Mouse (Mus musculus): ENCODE data around the gene Epn1. TPM values are rescaled to one million over a fixed set of nuclear protein-coding genes. Genes with fewer than 3 reads are reported as not detected.

Gene Epn1
- polyA plus RNA-seq (2012; rRNA removed): 235 and 260 TPM in 2 replicates

DNA sequence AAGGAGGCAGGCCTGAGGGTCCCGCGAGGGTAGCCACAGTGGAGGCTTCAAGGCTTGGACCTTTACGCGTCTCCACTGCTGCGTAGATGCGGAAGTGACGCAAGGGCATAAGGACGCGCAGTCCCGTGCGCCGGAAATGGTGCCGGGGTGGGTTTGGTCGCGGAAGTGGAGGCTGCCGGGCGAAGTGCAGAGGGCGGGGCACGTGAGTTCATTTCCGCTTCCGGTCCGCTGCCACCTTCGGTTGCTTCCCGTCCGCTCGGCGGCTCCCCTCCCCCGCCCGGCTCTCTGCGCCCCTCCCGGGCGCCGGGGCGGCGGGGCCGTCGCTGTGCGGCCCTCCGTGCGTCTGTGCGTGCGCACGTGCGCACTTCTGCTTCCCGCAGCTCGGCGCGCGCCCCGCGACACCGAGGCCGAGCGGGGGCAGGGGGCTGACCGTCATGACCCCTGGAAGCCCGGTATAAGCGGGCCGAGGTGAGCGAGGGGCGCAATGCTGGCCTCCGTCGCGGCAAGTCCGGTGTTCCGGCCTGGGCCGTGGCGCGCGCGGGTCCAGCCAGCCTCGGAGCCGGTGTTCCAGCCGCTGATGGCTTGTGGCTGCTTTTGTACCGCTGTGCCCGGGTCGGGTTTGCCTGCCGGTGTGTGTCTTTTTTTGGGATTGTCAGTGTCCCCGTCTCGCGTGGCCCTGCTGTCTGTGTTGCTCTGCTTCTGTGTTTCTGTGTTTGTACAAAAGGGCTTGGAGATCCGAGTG is at the start of gene Epn1:
Epn1 (plus strand) TSS at position 226 of the 742 bp plus-strand sequence.

DNA sequence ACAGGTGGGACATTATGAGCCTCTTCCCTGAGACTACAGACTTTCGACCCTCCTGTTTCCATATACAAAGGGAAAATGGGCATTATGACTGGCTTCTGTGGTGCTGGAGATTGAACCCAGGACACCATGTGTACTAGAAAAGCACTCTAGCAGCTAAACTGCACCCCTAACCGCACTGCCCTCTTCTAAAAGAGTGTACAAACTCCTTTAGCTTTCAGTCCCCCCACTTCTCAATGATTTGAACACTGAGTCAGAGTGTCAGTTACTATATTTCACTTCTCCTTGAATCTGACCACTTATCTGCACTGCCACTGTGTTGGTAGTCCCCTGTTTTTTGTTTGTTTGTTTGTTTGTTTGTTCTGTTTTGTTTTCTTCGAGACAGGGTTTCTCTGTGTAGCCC is 46.2 kb upstream of the Epn1 start, which contains the start of gene 4632433K11Rik:
4632433K11Rik (plus strand) TSS at position 301 of the 400 bp plus-strand sequence.

DNA sequence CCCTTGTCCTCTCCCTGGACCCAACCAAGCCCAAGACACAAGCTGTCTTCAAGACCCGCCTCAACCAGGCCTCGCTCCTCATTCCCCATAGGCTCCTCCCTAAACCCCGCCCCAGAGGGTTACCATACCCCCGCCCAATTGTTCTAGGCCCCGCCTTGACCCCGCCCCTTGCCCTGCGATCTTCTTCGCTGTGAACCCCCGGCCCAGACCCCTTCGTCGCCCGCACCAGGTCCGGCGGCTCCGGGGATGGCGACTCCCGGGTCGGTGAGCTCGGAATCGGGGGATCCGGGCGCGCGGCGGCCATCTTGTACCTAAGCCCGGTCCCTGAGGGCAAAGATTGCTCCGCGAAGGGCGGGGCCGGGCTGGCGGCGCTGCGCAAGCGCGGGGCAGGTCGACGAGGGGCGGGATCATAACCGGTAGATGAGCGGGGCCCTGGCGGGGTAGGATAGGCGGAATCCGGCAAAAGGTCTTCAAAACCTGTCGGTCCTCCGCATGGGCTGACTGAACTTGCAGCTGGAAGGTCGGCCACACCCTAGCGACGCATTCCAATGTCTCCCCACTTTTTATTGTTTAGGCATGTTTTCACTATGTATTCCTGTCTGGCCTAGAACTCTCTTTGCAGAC is 41.8 kb upstream of the Epn1 start, which contains the start of gene Zfp784:
Zfp784 (minus strand) TSS at position 338 of the 624 bp plus-strand sequence.

DNA sequence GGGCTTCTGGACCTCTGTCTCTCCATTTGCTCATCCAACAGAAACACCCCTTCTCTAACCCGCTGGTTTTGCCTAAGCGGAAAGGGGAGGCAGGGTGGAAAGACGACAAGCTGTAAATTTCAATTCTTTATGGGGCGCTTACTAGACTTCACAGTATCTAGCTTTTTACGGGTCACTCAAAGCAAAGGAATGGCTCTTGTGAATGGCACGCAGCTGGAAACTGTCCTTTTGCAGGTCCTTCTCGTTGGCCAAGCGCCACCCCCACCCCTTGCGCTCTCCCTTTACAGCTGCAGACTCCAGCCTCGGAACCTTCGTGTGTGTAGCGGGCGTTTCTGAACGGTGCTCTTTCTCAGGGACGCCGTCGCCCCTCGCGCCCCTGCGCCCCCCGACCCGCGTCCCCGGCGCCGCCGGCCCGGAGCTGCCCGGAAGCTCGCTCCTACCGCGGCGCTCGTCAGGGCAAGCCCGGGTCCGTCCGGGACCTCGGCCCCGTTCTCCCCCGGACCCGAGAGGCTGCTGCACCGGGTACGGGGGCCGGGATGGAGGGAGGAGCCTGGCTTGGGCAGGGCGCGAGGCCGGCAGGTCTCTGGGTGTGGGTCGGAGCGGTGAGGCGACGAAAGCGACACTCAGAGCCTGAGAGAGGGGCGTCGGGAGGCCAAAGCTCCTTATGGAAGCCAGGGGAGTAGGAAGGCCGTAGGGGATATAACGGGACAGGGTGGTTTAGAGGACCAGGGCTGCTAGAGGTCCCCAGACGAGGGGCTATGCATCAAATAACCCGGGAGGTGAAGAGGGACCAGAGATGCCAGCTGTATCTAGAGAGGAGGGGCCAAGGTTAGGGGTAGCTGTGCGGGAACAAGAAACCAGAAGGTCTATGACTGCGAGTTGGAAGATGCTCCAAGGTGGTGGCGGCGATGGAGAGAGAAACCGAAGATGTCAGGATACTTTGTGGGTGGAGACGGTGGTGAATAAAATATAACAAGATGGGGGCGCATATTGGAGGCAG is 28.5 kb upstream of the Epn1 start, which contains the start of gene Zfp580:
Zfp580 (plus strand) TSS at position 346 of the 1,000 bp plus-strand sequence.

DNA sequence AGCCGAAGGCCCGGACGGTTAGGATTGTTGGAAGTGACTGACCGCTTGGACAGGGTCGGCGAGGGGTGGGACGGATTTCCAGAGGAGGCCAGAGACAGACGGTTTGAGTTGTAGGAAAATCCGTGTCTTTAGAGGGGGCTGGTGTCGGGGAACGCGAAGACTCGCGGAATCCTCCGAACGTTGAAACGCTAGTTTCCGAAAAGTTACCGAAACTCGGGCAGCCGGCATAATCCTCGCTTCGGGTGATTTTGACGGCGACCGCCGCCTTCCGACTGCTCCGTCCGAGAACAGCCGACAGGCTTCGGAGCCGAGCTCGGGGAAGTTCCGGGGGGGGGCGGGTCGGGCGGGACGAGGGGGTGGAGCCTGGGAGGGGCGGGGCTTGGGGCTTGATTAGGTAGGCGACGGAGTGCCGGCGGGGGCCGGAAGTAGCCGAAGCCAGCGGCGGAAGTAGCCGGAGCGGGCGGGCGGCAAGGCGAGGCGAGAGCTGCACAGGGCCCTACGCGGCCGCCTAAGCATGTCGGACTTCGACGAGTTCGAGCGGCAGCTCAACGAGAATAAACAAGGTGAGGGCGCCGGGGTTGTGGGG is 18.2 kb upstream of the Epn1 start, which contains the start of gene U2af2:
U2af2 (plus strand) TSS at position 370 of the 586 bp plus-strand sequence.

DNA sequence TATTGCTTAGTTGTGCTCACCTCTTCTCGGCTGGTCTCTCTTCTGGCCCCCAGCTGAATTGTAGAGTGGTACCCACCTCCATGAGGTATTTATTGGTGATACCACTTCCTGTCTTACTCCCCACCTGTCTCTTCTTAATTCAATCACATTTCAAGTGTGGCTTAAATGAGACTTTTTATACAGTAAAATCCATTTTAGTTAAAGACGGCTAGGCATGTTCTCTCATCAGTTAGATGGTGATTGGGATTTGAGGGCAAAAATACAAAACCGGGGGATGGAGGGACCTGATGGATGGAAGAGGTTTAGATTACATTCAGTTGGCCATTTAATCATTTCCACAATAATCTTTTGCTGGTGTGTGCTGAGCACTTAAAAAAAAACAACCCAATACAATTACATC is 36.8 kb downstream of the Epn1 start, which contains the start of gene Rfpl4:
Rfpl4 (minus strand) TSS at position 101 of the 400 bp plus-strand sequence.

DNA sequence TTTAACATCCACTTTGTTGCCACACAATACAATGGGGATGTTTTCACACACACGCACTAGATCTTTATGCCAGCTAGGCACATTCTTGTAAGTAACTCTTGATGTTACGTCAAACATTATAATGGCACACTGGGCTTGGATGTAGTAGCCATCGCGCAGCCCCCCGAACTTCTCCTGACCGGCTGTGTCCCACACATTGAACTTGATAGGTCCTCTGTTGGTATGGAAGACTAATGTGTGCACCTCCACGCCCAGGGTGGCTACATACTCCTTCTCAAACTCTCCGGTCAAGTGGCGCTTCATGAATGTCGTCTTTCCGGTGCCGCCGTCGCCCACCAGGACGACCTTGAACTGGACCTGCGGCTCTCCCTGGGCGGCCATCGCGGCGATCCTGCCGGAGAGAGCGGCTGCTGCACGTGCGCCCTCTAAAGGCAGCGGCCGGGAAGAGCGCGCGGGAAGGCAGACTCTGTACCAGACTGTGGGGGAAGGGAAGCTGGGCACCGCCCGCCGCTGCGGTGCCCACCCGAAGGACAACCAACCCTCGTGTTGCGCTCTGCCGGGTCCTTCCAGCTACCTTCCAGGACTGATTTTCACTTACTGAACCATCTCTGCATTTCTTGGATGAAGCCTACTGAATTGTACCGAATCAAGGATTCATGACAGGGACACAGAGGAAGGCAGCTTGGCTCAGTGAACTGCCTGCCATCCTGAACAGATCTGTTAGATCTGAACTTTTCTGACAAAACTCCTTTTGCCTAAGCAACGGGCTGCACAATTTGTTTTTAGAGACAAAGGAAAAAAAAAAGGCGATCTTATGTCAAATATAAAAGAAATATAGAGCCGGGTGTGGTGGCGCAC is 45.7 kb downstream of the Epn1 start, which contains the start of gene Rasl2-9:
Rasl2-9 (minus strand) TSS at position 402 of the 858 bp plus-strand sequence.

Other genes with a start within 250 kb of the Epn1 start
- gene Shisa7, start 235.5 kb upstream of the Epn1 start, polyA plus RNA-seq (2012; rRNA removed): 2.5 and 3.9 TPM in 2 replicates
- gene Isoc2b, start 210.0 kb upstream of the Epn1 start, polyA plus RNA-seq (2012; rRNA removed): 28.1 and 35.4 TPM in 2 replicates
- 23.7 and 25.1 TPM in 2 replicates for gene Isoc2a, start 203.1 kb upstream of the Epn1 start, polyA plus RNA-seq (2012; rRNA removed)
- 0.44 and 0.48 TPM in 2 replicates for gene Gm36210, start 173.7 kb upstream of the Epn1 start, polyA plus RNA-seq (2012; rRNA removed)
- 37.7 and 42.3 TPM in 2 replicates for gene Zfp628, start 165.0 kb upstream of the Epn1 start, polyA plus RNA-seq (2012; rRNA removed)
- 13.2 and 17.2 TPM in 2 replicates for gene Nat14, start 158.2 kb upstream of the Epn1 start, polyA plus RNA-seq (2012; rRNA removed)
- gene Ssc5d, start 154.4 kb upstream of the Epn1 start, polyA plus RNA-seq (2012; rRNA removed): 13.3 and 16.0 TPM in 2 replicates
- gene Sbk2, start 115.8 kb upstream of the Epn1 start, polyA plus RNA-seq (2012; rRNA removed): 1.1 and 1.2 TPM in 2 replicates
- gene Sbk3, start 109.1 kb upstream of the Epn1 start, polyA plus RNA-seq (2012; rRNA removed): 0.76 and 1.1 TPM in 2 replicates
- 120 and 131 TPM in 2 replicates for gene Zfp579, start 84.1 kb upstream of the Epn1 start, polyA plus RNA-seq (2012; rRNA removed)
- gene Zfp524, start 65.8 kb upstream of the Epn1 start, polyA plus RNA-seq (2012; rRNA removed): 33.1 and 43.6 TPM in 2 replicates
- 51.0 and 51.7 TPM in 2 replicates for gene Fiz1, start 65.5 kb upstream of the Epn1 start, polyA plus RNA-seq (2012; rRNA removed)
- not detected in 2 replicates for gene Gm44973, start 64.7 kb upstream of the Epn1 start, polyA plus RNA-seq (2012; rRNA removed)
- gene Zfp865, start 59.9 kb upstream of the Epn1 start, polyA plus RNA-seq (2012; rRNA removed): 66.1 and 69.1 TPM in 2 replicates
- gene Ccdc106, start 59.7 kb upstream of the Epn1 start, polyA plus RNA-seq (2012; rRNA removed): 12.0 and 14.1 TPM in 2 replicates
- not detected in 2 replicates for gene 4632433K11Rik, start 46.1 kb upstream of the Epn1 start, polyA plus RNA-seq (2012; rRNA removed)
- gene Zfp784, start 41.8 kb upstream of the Epn1 start, polyA plus RNA-seq (2012; rRNA removed): 6.3 and 6.5 TPM in 2 replicates
- gene Zfp580, start 28.7 kb upstream of the Epn1 start, polyA plus RNA-seq (2012; rRNA removed): 73.6 and 77.5 TPM in 2 replicates
- 225 and 253 TPM in 2 replicates for gene U2af2, start 18.1 kb upstream of the Epn1 start, polyA plus RNA-seq (2012; rRNA removed)
- gene Rfpl4, start 36.7 kb downstream of the Epn1 start, polyA plus RNA-seq (2012; rRNA removed): 2.3 and 4.7 TPM in 2 replicates
- gene Rasl2-9, start 45.7 kb downstream of the Epn1 start, polyA plus RNA-seq (2012; rRNA removed): 0.26 and 0.66 TPM in 2 replicates
- not detected in 2 replicates for gene Vmn1r55, start 69.4 kb downstream of the Epn1 start, polyA plus RNA-seq (2012; rRNA removed)
- not detected in 2 replicates for gene Vmn1r56, start 116.5 kb downstream of the Epn1 start, polyA plus RNA-seq (2012; rRNA removed)
- gene Vmn1r57, start 138.3 kb downstream of the Epn1 start, polyA plus RNA-seq (2012; rRNA removed): not detected in 2 replicates